Mouse (Mus musculus): ENCODE results near the gene Atp8a2. TPM values are rescaled to one million over a fixed set of nuclear protein-coding genes. Genes with fewer than 3 reads are reported as not detected.
"Not testable (repeated sequence)": the region's sequence is repeated elsewhere in the genome, so short reads cannot be mapped to it uniquely, and the experiment has no call there.

The Atp8a2 gene
- total RNA-seq, 2 experiments from 2014 or later = 4.1 to 6.3 TPM

- DNase-seq = no peak
Observed at GRCm38 (mm10) chr14:59646826-59647697, 549.9 kb downstream of the Atp8a2 start.

- no peak for DNase-seq
Observed at GRCm38 (mm10) chr14:59644896-59645295, 552.1 kb downstream of the Atp8a2 start.

GRCm38 (mm10) chr14:59644166-59644565, 552.8 kb downstream of the Atp8a2 start:
- no peak for DNase-seq

- DNase-seq = peak; percentile 6 to 12
Observed at GRCm38 (mm10) chr14:59643582-59643981, 553.4 kb downstream of the Atp8a2 start.

GRCm38 (mm10) chr14:59641856-59642255, 555.1 kb downstream of the Atp8a2 start:
- no peak for DNase-seq

- no peak for DNase-seq
Observed at GRCm38 (mm10) chr14:59638906-59639703, 557.9 kb downstream of the Atp8a2 start.

- no peak for DNase-seq
Observed at GRCm38 (mm10) chr14:59633988-59634387, 563.0 kb downstream of the Atp8a2 start.

GRCm38 (mm10) chr14:59633295-59633898, 563.6 kb downstream of the Atp8a2 start:
- no peak for DNase-seq

- DNase-seq = no peak
Observed at GRCm38 (mm10) chr14:59632067-59632466, 564.9 kb downstream of the Atp8a2 start.

- no peak for DNase-seq
Observed at GRCm38 (mm10) chr14:59630096-59630495, 566.9 kb downstream of the Atp8a2 start.

- DNase-seq = no peak
Observed at GRCm38 (mm10) chr14:59629308-59629707, 567.7 kb downstream of the Atp8a2 start.

GRCm38 (mm10) chr14:59627823-59628222, 569.2 kb downstream of the Atp8a2 start:
- no peak for DNase-seq

- DNase-seq = no peak
Observed at GRCm38 (mm10) chr14:59627142-59627680, 569.8 kb downstream of the Atp8a2 start.

- no peak for DNase-seq
Observed at GRCm38 (mm10) chr14:59626711-59627110, 570.3 kb downstream of the Atp8a2 start.

- DNase-seq = peak in 1 of 2 experiments; percentile 38
Observed at GRCm38 (mm10) chr14:59625806-59626364, 571.1 kb downstream of the Atp8a2 start.

GRCm38 (mm10) chr14:59625158-59625805, 571.7 kb downstream of the Atp8a2 start, which contains the start of gene Shisa2:
TSS of gene Shisa2 (plus strand) at chr14:59625308.
- DNase-seq = peak; percentile 73 to 74

- no peak for DNase-seq
Observed at GRCm38 (mm10) chr14:59624326-59624885, 572.6 kb downstream of the Atp8a2 start.

- no peak for DNase-seq
Observed at GRCm38 (mm10) chr14:59616802-59617201, 580.2 kb downstream of the Atp8a2 start.

- DNase-seq = not testable (repeated sequence)
Observed at GRCm38 (mm10) chr14:59614149-59614548, 582.8 kb downstream of the Atp8a2 start.

GRCm38 (mm10) chr14:59612920-59613625, 583.9 kb downstream of the Atp8a2 start:
- DNase-seq = peak; percentile 23 to 75
